Mouse (Mus musculus) CH12.LX (cell line): ENCODE data around the gene Gm3453. TPM values are rescaled to one million over a fixed set of nuclear protein-coding genes. Genes with fewer than 3 reads are reported as not detected.
"Not testable (repeated sequence)": the region's sequence is repeated elsewhere in the genome, so short reads cannot be mapped to it uniquely, and the experiment has no call there.

Experiments used
- DNase-seq: peaks from one replicate; pipeline ENCODE4 v3.0.0-alpha.2; 2013; ENCODE audit errors: extremely low read depth
- H3K27ac ChIP-seq: 2 replicates; pipeline ENCODE4 v1.5.1; 2012; ENCODE audit warnings: low read depth, mild to moderate bottlenecking, control low read depth, moderate library complexity; ENCODE audit not compliant: insufficient read depth
- H3K27me3 ChIP-seq: replicated peaks from 2 replicates; pipeline ENCODE3; 2012; ENCODE audit warnings: inconsistent platforms
- H3K36me3 ChIP-seq, 2 experiments: replicated peaks in 1 of 2; 2 replicates each; pipeline versions ENCODE3 to v1.6.1; 2012; ENCODE audit warnings: inconsistent platforms in 1 of 2, low read length in 1 of 2, mild to moderate bottlenecking in 1 of 2, mixed read lengths in 1 of 2, moderate library complexity in 1 of 2; ENCODE audit not compliant: control insufficient read depth in 1 of 2, insufficient read depth in 1 of 2
- H3K4me1 ChIP-seq, 2 experiments: 2 replicates each; pipeline ENCODE4 v1.6.1; 2012; ENCODE audit warnings: inconsistent platforms in 1 of 2, moderate library complexity in 1 of 2; ENCODE audit not compliant: insufficient read depth in 2 of 2, control insufficient read depth in 1 of 2
- H3K4me2 ChIP-seq: 2 replicates; pipeline ENCODE4 v1.6.1; 2012; ENCODE audit warnings: low read depth, mild to moderate bottlenecking, control low read depth; ENCODE audit not compliant: poor library complexity, insufficient read depth, severe bottlenecking
- H3K4me3 ChIP-seq, 3 experiments: fragments of 150-350 bp in 1 of 3; sonication (generic) in 1 of 3; replicated peaks in 1 of 3; 2 replicates each; pipeline versions ENCODE3 to v1.5.1; 2011 to 2012; ENCODE audit warnings: low read depth in 2 of 3, low read length in 2 of 3, mild to moderate bottlenecking in 2 of 3, moderate library complexity in 2 of 3, control low read depth in 1 of 3, improper control_type of control experiment in 1 of 3, inconsistent platforms in 1 of 3, mixed read lengths in 1 of 3; ENCODE audit not compliant: poor library complexity in 1 of 3
- H3K79me2 ChIP-seq: replicated peaks from 2 replicates; pipeline ENCODE4 v1.6.1; 2012; ENCODE audit warnings: mild to moderate bottlenecking, moderate library complexity; ENCODE audit not compliant: control insufficient read depth, poor library complexity, insufficient read depth, severe bottlenecking; ENCODE audit errors: extremely low read depth
- H3K9ac ChIP-seq: 2 replicates; pipeline ENCODE4 v1.6.1; 2012; ENCODE audit warnings: low read depth, mild to moderate bottlenecking, control low read depth, moderate library complexity; ENCODE audit not compliant: insufficient read depth
- H3K9me3 ChIP-seq: replicated peaks from 2 replicates; pipeline ENCODE3; 2012; ENCODE audit warnings: low read length, inconsistent platforms, mixed read lengths
- dilution Hi-C: fragments of 300-500 bp; cut with MboI; formaldehyde crosslinking; loops from 2 replicates; pipeline ENCODE4 v1.14.3; 2020; ENCODE audit warnings: low sequenced_read_pairs; ENCODE audit not compliant: extremely low pct_unique_long_range_greater_than_20kb, extremely low pct_ligation_motif_present
- in situ Hi-C: fragments of 300-500 bp; cut with MboI; formaldehyde crosslinking; loops from 3 replicates; pipeline ENCODE4 v1.14.3; 2019; ENCODE audit warnings: low sequenced_read_pairs, low pct_ligation_motif_present, low pct_unique_long_range_greater_than_20kb, mixed read lengths
- polyA plus RNA-seq: library from polyadenylated mRNA; unstranded; fragments of >175 nt; gene quantifications from 2 replicates; pipeline ENCODE4 v1.2.1, GENCODE M21; 2012; ENCODE audit warnings: low read depth; ENCODE audit not compliant: insufficient read length
- total RNA-seq, 2 experiments: library from RNA; depleted of rRNA; stranded (reverse); fragments of 300-350 nt in 1 of 2; fragments of >200 nt in 1 of 2; gene quantifications; 2 replicates each; pipeline ENCODE4 v1.2.3; 2012 to 2014

The Gm3453 gene
- total and polyA plus RNA-seq, 3 experiments: not detected

DNA sequence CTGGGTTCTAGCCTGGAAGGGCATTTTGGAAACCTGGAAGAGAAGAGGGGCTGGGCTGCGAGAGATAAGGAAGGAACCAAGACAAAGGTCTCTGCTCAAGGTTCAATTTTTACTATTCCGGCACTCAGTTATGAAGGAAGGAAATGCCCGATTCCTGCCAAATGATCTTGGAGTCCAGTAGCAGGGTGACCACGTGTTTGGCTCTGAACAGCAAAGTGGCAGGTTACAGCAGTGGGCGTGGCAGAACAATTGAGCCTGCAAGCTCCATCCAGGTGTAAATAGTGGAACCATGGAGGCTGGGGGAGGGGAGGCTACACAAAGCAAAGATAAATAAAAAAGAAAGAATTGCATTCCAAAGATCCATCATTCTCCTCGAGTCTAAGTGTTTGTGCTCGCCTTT, 55.7 kb downstream of the Gm3453 start:
- dilution Hi-C loops, H3K27ac ChIP-seq, H3K4me1 ChIP-seq, H3K4me2 ChIP-seq, H3K4me3 ChIP-seq, H3K36me3 ChIP-seq, H3K79me2 ChIP-seq, DNase-seq, H3K9me3 ChIP-seq, H3K9ac ChIP-seq, H3K27me3 ChIP-seq, in situ Hi-C loops: not testable (repeated sequence)

Other genes starting within 250 kb of the Gm3453 start
- not detected in 2 replicates for gene Gm3373, start 237.6 kb downstream of the Gm3453 start, total RNA-seq (2012; rRNA removed)
- gene Gm3373, start 237.6 kb downstream of the Gm3453 start, total RNA-seq (2014; rRNA removed): not detected in 2 replicates
- not detected in 2 replicates for gene Gm3373, start 237.6 kb downstream of the Gm3453 start, polyA plus RNA-seq
- not detected in 2 replicates for gene Gm3383, start 171.2 kb downstream of the Gm3453 start, total RNA-seq (2012; rRNA removed)
- gene Gm3383, start 171.2 kb downstream of the Gm3453 start, total RNA-seq (2014; rRNA removed): not detected in 2 replicates
- gene Gm3383, start 171.2 kb downstream of the Gm3453 start, polyA plus RNA-seq: not detected in 2 replicates
- not detected in 2 replicates for gene Gm3424, start 148.8 kb downstream of the Gm3453 start, total RNA-seq (2012; rRNA removed)
- not detected in 2 replicates for gene Gm3424, start 148.8 kb downstream of the Gm3453 start, total RNA-seq (2014; rRNA removed)
- not detected in 2 replicates for gene Gm3424, start 148.8 kb downstream of the Gm3453 start, polyA plus RNA-seq
- gene Gm8237, start 98.8 kb downstream of the Gm3453 start, total RNA-seq (2012; rRNA removed): not detected in 2 replicates
- not detected in 2 replicates for gene Gm8237, start 98.8 kb downstream of the Gm3453 start, total RNA-seq (2014; rRNA removed)
- not detected in 2 replicates for gene Gm8237, start 98.8 kb downstream of the Gm3453 start, polyA plus RNA-seq
- gene Gm3248, start 17.4 kb downstream of the Gm3453 start, total RNA-seq (2012; rRNA removed): not detected in 2 replicates
- not detected in 2 replicates for gene Gm3248, start 17.4 kb downstream of the Gm3453 start, total RNA-seq (2014; rRNA removed)
- not detected in 2 replicates for gene Gm3248, start 17.4 kb downstream of the Gm3453 start, polyA plus RNA-seq
- not detected in 2 replicates for gene Gm6337, start 79.1 kb upstream of the Gm3453 start, total RNA-seq (2012; rRNA removed)
- gene Gm6337, start 79.1 kb upstream of the Gm3453 start, total RNA-seq (2014; rRNA removed): not detected in 2 replicates
- not detected in 2 replicates for gene Gm6337, start 79.1 kb upstream of the Gm3453 start, polyA plus RNA-seq
- not detected in 2 replicates for gene Gm8206, start 114.8 kb upstream of the Gm3453 start, total RNA-seq (2012; rRNA removed)
- not detected in 2 replicates for gene Gm8206, start 114.8 kb upstream of the Gm3453 start, total RNA-seq (2014; rRNA removed)
- gene Gm8206, start 114.8 kb upstream of the Gm3453 start, polyA plus RNA-seq: not detected in 2 replicates
- gene Gm3468, start 129.5 kb upstream of the Gm3453 start, total RNA-seq (2012; rRNA removed): not detected in 2 replicates
- gene Gm3468, start 129.5 kb upstream of the Gm3453 start, total RNA-seq (2014; rRNA removed): not detected in 2 replicates
- gene Gm3468, start 129.5 kb upstream of the Gm3453 start, polyA plus RNA-seq: not detected in 2 replicates
- not detected in 2 replicates for gene Gm3476, start 146.7 kb upstream of the Gm3453 start, total RNA-seq (2012; rRNA removed)
- not detected in 2 replicates for gene Gm3476, start 146.7 kb upstream of the Gm3453 start, total RNA-seq (2014; rRNA removed)
- gene Gm3476, start 146.7 kb upstream of the Gm3453 start, polyA plus RNA-seq: not detected in 2 replicates
- not detected in 2 replicates for gene Gm21560, start 240.2 kb upstream of the Gm3453 start, total RNA-seq (2012; rRNA removed)
- gene Gm21560, start 240.2 kb upstream of the Gm3453 start, total RNA-seq (2014; rRNA removed): not detected in 2 replicates
- not detected in 2 replicates for gene Gm21560, start 240.2 kb upstream of the Gm3453 start, polyA plus RNA-seq